Mouse (Mus musculus): ENCODE results near the gene Agmo. TPM values are rescaled to one million over a fixed set of nuclear protein-coding genes. Genes with fewer than 3 reads are reported as not detected.

Agmo gene
- polyA plus RNA-seq, 2 experiments, result 0.30 to 0.70 TPM

DNA sequence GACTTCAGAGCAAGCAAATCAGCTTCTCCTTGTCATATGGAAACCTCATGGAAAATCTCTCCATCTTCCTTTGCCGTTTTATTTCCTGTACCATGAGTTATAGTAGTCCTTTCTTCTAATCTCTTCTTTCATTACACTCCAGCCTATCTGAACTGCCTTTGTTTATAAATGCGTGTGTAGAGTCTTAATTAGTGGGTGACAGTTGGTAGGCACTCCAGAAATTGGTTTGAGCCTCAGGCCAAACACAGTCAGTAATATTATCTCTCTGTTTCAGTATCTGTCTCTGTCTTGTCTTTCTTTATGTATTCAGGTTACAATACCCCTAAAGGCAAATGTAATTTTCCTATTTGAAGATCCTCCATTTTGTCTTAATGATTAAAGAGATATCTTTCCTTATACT lies 208.2 kb downstream of the Agmo start:
- Histone ChIP-seq H3K36me3 (ENCODE audit: control insufficient read depth, insufficient read depth, low read length) (no peaks in the 10 kb centered on the region), H3K9me3 (ENCODE audit: control insufficient read depth, low read length) (no peaks in the 10 kb centered on the region), H3K4me1 (ENCODE audit: control insufficient read depth, insufficient read depth, low read length) (peaks cover 9% of the 10 kb centered on the region), H3K27ac (replicated peaks; ENCODE audit: low read depth, low read length) (no peak overlapping the region), H3K9ac (ENCODE audit: low read depth, low read length, severe bottlenecking) (no peak overlapping the region), H3K4me2 (replicated peaks; ENCODE audit: low read depth, low read length, severe bottlenecking) (no peak overlapping the region), H3K4me3 (replicated peaks; ENCODE audit: low read length) (no peak overlapping the region), H3K27me3 (ENCODE audit: control insufficient read depth, insufficient read depth, low read length) (no peaks in the 10 kb centered on the region)
- no peak for ATAC-seq (ENCODE audit: low FRiP score, low read depth)
- WGBS, result 23% methylated on average over 2 of the region's 2 CpGs
- TF ChIP-seq POLR2A (IDR thresholded peaks at IDR 0.05; ENCODE audit: borderline replicate concordance, extremely low read depth, insufficient read depth, insufficient read length), result no peak
- DNase-seq (ENCODE audit: low spot score), result no peak

DNA sequence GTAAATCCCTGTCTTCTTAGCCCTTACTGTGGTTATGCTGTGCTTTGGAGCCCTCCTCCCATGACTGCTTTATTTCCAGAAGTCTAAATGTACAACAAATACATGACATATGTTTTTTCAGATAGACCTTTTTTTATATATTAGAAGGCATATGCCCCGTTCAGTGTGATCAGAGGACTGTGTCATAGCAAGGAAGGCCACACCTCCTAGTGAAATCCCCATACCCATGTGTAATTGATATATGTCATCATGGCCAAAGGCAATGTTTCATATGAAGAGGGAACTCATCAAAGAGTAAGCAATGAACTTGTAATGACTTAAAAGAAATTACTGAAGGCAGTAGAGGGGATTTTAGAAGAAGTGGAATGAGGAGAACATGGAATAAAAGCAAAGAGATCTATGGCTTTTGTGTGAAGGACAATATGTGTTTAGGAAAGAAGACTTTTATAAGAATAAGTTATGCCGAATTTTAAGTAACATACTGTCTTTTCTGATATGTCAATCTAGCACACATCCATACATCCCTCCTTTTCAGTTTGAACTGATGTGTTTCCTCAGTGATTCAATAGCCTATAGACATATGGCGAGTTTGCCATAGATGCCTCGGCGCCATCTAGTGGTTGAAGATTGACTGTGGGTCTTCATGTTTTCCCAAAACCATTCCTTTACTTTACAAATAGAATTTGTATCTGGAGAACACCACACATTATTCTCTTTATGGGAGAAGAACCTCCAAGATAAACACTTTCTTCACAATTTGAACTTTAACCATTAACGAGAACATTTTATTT lies 209.1 kb downstream of the Agmo start:
- DNase-seq (ENCODE audit: low spot score), result peak; percentile 94
- TF ChIP-seq POLR2A (IDR thresholded peaks at IDR 0.05; ENCODE audit: borderline replicate concordance, extremely low read depth, insufficient read depth, insufficient read length), result no peak
- ATAC-seq (ENCODE audit: low FRiP score, low read depth), result no peak
- Histone ChIP-seq H3K4me3 (replicated peaks; ENCODE audit: low read length) (no peak overlapping the region), H3K9ac (ENCODE audit: low read depth, low read length, severe bottlenecking) (no peak overlapping the region), H3K9me3 (ENCODE audit: control insufficient read depth, low read length) (no peaks in the 10 kb centered on the region), H3K36me3 (ENCODE audit: control insufficient read depth, insufficient read depth, low read length) (no peaks in the 10 kb centered on the region), H3K4me1 (ENCODE audit: control insufficient read depth, insufficient read depth, low read length) (peaks cover 6% of the 10 kb centered on the region; the same call in 1 of the 2 replicates), H3K4me2 (replicated peaks; ENCODE audit: low read depth, low read length, severe bottlenecking) (no peak overlapping the region), H3K27me3 (ENCODE audit: control insufficient read depth, insufficient read depth, low read length) (no peaks in the 10 kb centered on the region), H3K27ac (replicated peaks; ENCODE audit: low read depth, low read length) (no peak overlapping the region)
- WGBS, result 11% methylated on average over 6 of the region's 6 CpGs

DNA sequence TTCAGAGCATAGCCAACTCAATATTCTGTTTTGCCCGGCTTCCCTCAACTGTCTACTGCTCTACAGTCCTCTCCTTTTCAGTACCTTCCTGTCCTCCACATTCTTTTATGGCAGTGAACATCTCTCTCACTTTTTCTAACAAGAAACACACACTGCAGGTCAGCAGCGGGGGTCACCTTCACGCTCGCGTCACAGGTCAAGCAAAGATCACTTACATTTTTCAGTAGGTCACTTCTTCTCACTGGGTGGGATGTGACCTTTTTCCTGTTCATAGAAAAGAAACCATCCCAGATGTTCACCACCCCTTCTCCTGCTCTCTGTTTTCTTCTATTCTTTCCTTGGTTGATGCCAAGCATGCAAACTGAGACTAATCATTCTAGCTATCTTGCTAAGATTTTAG lies 230.2 kb downstream of the Agmo start:
- no peak overlapping the region for H3K9ac ChIP-seq (ENCODE audit: low read depth, low read length, severe bottlenecking)
- TF ChIP-seq POLR2A (IDR thresholded peaks at IDR 0.05; ENCODE audit: borderline replicate concordance, extremely low read depth, insufficient read depth, insufficient read length), result no peak
- no peak overlapping the region for H3K4me3 ChIP-seq (replicated peaks; ENCODE audit: low read length)
- WGBS, result 48% methylated on average over 5 of the region's 5 CpGs
- ATAC-seq (ENCODE audit: low FRiP score, low read depth) (no peak), DNase-seq (ENCODE audit: low spot score) (no peak)
- H3K27me3 ChIP-seq (ENCODE audit: control insufficient read depth, insufficient read depth, low read length), result no peaks in the 10 kb centered on the region
- no peak overlapping the region for H3K27ac ChIP-seq (replicated peaks; ENCODE audit: low read depth, low read length)
- H3K9me3 ChIP-seq (ENCODE audit: control insufficient read depth, low read length), result no peaks in the 10 kb centered on the region
- H3K4me1 ChIP-seq (ENCODE audit: control insufficient read depth, insufficient read depth, low read length), result no peaks in the 10 kb centered on the region
- no peak overlapping the region for H3K4me2 ChIP-seq (replicated peaks; ENCODE audit: low read depth, low read length, severe bottlenecking)
- no peaks in the 10 kb centered on the region for H3K36me3 ChIP-seq (ENCODE audit: control insufficient read depth, insufficient read depth, low read length)

DNA sequence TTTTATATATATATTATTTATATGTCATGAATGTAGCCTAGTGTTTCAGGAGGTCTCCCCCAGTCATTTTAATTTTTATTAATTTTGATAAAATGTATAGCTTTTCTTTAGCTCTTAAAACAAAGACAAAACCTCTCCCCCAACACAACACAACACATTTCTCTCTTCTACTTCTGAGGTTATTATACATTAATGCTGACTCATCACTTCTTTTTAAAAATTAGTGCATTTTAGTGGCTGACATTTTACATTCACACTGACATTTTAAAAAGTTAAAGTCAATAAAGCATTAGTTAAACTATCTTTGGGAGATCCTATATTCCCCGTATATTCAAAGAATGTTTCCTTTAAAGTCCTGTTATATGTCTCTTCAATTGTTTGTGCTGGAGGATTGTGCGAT lies 235.4 kb downstream of the Agmo start:
- 94% methylated on average over 2 of the region's 2 CpGs for WGBS
- no peaks in the 10 kb centered on the region for H3K9me3 ChIP-seq (ENCODE audit: control insufficient read depth, low read length)
- H3K9ac ChIP-seq (ENCODE audit: low read depth, low read length, severe bottlenecking), result no peak overlapping the region
- no peaks in the 10 kb centered on the region for H3K36me3 ChIP-seq (ENCODE audit: control insufficient read depth, insufficient read depth, low read length)
- DNase-seq (ENCODE audit: low spot score) (no peak), ATAC-seq (ENCODE audit: low FRiP score, low read depth) (no peak)
- H3K27me3 ChIP-seq (ENCODE audit: control insufficient read depth, insufficient read depth, low read length), result no peaks in the 10 kb centered on the region
- TF ChIP-seq POLR2A (IDR thresholded peaks at IDR 0.05; ENCODE audit: borderline replicate concordance, extremely low read depth, insufficient read depth, insufficient read length), result no peak
- no peaks in the 10 kb centered on the region for H3K4me1 ChIP-seq (ENCODE audit: control insufficient read depth, insufficient read depth, low read length)
- no peak overlapping the region for H3K4me2 ChIP-seq (replicated peaks; ENCODE audit: low read depth, low read length, severe bottlenecking)
- no peak overlapping the region for H3K4me3 ChIP-seq (replicated peaks; ENCODE audit: low read length)
- no peak overlapping the region for H3K27ac ChIP-seq (replicated peaks; ENCODE audit: low read depth, low read length)

DNA sequence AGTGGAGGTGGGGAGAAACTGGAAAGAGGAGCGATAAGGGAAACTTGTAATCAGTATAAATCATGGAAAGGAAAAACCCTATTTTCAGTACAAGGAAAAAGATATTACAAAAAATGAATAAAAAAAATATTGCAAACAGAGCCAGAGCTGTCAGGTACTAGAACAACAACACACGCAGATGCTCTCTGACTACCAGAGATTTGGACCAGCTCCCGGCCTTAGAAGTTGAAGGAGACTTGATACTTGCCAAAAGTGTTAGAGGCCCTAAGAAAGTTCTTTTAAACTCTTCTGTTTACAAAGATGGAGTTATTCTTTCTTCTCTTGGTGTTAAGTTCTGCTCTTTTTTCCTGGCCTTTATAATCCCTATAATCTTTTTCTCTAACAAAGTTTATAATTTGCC lies 246.6 kb downstream of the Agmo start:
- no peak overlapping the region for H3K4me2 ChIP-seq (replicated peaks; ENCODE audit: low read depth, low read length, severe bottlenecking)
- H3K27me3 ChIP-seq (ENCODE audit: control insufficient read depth, insufficient read depth, low read length), result no peaks in the 10 kb centered on the region
- no peaks in the 10 kb centered on the region for H3K36me3 ChIP-seq (ENCODE audit: control insufficient read depth, insufficient read depth, low read length)
- H3K4me1 ChIP-seq (ENCODE audit: control insufficient read depth, insufficient read depth, low read length), result no peaks in the 10 kb centered on the region
- H3K9me3 ChIP-seq (ENCODE audit: control insufficient read depth, low read length), result no peaks in the 10 kb centered on the region
- no peak for ATAC-seq (ENCODE audit: low FRiP score, low read depth)
- no peak overlapping the region for H3K4me3 ChIP-seq (replicated peaks; ENCODE audit: low read length)
- 83% methylated on average over 3 of the region's 3 CpGs for WGBS
- DNase-seq (ENCODE audit: low spot score), result peak; percentile 26
- TF ChIP-seq POLR2A (IDR thresholded peaks at IDR 0.05; ENCODE audit: borderline replicate concordance, extremely low read depth, insufficient read depth, insufficient read length), result no peak
- H3K27ac ChIP-seq (replicated peaks; ENCODE audit: low read depth, low read length), result no peak overlapping the region
- H3K9ac ChIP-seq (ENCODE audit: low read depth, low read length, severe bottlenecking), result no peak overlapping the region
